Mouse (Mus musculus): ENCODE measurements at regions not wholly inside any gene's neighbourhood (a gene's known extent, or its start where the extent isn't known, plus 50 kb on each side); places are given as distances from the start of the nearest gene placed in this dataset.

DNA sequence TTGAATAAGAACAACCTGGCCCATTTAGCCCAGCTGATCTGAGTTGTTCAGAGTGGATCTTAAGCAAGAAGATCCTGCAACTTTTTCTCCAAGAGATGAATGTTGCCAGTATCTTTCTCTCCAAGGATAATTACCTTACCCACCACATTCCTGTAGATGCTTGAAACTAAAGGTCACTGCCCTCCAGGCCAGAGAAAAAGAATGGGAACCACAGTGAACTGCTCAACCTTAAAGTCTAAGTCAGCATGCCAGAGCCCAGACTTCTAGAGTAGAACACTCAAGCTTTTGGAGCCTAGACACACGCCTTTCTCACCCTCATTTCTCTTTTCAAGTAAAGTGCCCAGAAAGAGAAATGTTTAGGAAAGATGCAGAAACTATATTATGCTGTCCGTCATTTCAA, 166.5 kb upstream of the Tsc22d2 start:
- H3K9ac ChIP-seq (ENCODE audit: control insufficient read depth, low read depth, low read length, poor library complexity, severe bottlenecking) = no peak overlapping the region
- H3K79me2 ChIP-seq (ENCODE audit: control insufficient read depth, insufficient read depth, low read length, poor library complexity) = no peaks in the 10 kb centered on the region
- no peak for TF ChIP-seq RCOR1 (IDR thresholded peaks at IDR 0.05; ENCODE audit: low read depth, low read length)
- no peak for TF ChIP-seq TAL1 (IDR thresholded peaks at IDR 0.05; ENCODE audit: low read length)
- TF ChIP-seq NELFE (IDR thresholded peaks at IDR 0.05; ENCODE audit: low read depth, low read length) = no peak
- no peak for TF ChIP-seq E2F4 (IDR thresholded peaks at IDR 0.05; ENCODE audit: borderline replicate concordance, low read depth, low read length)
- no peak for TF ChIP-seq ELF1 (IDR thresholded peaks at IDR 0.05; ENCODE audit: low read depth, low read length)
- TF ChIP-seq SMC3 (IDR thresholded peaks at IDR 0.05; ENCODE audit: low read depth, low read length) = no peak
- no peak for TF ChIP-seq USF1 (IDR thresholded peaks at IDR 0.05; ENCODE audit: low read depth, low read length)
- TF ChIP-seq GABPA (IDR thresholded peaks at IDR 0.05; ENCODE audit: low read depth, low read length) = no peak
- TF ChIP-seq JUND (IDR thresholded peaks at IDR 0.05; ENCODE audit: low read depth, low read length) = no peak
- TF ChIP-seq KAT2A (conservative IDR thresholded peaks at IDR 0.05; ENCODE audit: low read depth, low read length) = no peak
- TF ChIP-seq POLR2AphosphoS5 (IDR thresholded peaks at IDR 0.05; ENCODE audit: borderline replicate concordance, low read depth, low read length) = no peak
- TF ChIP-seq CHD2 (IDR thresholded peaks at IDR 0.05; ENCODE audit: low read length) = no peak
- no peak for TF ChIP-seq POLR2AphosphoS2 (IDR thresholded peaks at IDR 0.05; ENCODE audit: low read length)
- TF ChIP-seq BHLHE40 (IDR thresholded peaks at IDR 0.05; ENCODE audit: borderline replicate concordance, low read depth, low read length) = no peak
- TF ChIP-seq MXI1 (IDR thresholded peaks at IDR 0.05; ENCODE audit: low read depth, low read length) = no peak
- H3K27ac ChIP-seq (ENCODE audit: control insufficient read depth, low read depth, low read length) = no peak overlapping the region
- H3K36me3 ChIP-seq (ENCODE audit: control insufficient read depth in 1 of 2, insufficient read depth in 2 of 2, low read length in 2 of 2) = no peaks in the 10 kb centered on the region
- H3K4me3 ChIP-seq (ENCODE audit: control insufficient read depth in 1 of 2, insufficient read depth in 1 of 2, low read depth in 2 of 2, low read length in 2 of 2) = no peak overlapping the region
- no peaks in the 10 kb centered on the region for H3K9me3 ChIP-seq (replicated peaks; ENCODE audit: insufficient read depth, low read length)
- H3K27me3 ChIP-seq (ENCODE audit: control insufficient read depth in 1 of 2, insufficient read depth in 2 of 2, low read length in 2 of 2) = no peaks in the 10 kb centered on the region; a peak in 1 of 4 replicates
- H3K4me1 ChIP-seq (ENCODE audit: control insufficient read depth in 1 of 2, insufficient read depth in 2 of 2, low read length in 2 of 2) = no peaks in the 10 kb centered on the region
- DNase-seq (ENCODE audit: low read depth, low spot score) = no peak

DNA sequence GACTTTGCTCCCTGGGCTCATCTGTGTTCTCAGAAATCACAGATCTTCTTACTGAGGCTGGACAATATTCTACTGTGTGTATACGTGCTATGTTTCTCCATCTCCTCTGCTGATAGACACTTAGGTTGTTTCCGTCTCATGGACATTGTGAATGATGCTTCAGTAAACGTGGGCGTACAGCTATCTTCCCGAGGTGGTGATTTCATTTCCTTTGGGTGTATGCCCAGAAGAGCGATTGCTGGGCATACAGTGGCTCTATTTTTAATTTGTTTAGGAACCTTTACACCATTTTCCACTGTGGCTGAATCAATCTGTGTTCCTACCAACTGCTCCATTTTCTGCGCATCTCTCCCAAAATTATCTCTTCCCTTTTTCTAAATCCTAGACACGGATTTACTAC, 160.6 kb upstream of the Tsc22d2 start:
- no peak overlapping the region for H3K9ac ChIP-seq (ENCODE audit: control insufficient read depth, low read depth, low read length, poor library complexity, severe bottlenecking)
- H3K9me3 ChIP-seq (replicated peaks; ENCODE audit: insufficient read depth, low read length) = no peaks in the 10 kb centered on the region
- no peak overlapping the region for H3K4me3 ChIP-seq (ENCODE audit: control insufficient read depth in 1 of 2, insufficient read depth in 1 of 2, low read depth in 2 of 2, low read length in 2 of 2)
- H3K27me3 ChIP-seq (ENCODE audit: control insufficient read depth in 1 of 2, insufficient read depth in 2 of 2, low read length in 2 of 2) = no peaks in the 10 kb centered on the region; a peak in 2 of 4 replicates
- no peaks in the 10 kb centered on the region for H3K4me1 ChIP-seq (ENCODE audit: control insufficient read depth in 1 of 2, insufficient read depth in 2 of 2, low read length in 2 of 2)
- no peaks in the 10 kb centered on the region for H3K36me3 ChIP-seq (ENCODE audit: control insufficient read depth in 1 of 2, insufficient read depth in 2 of 2, low read length in 2 of 2)
- no peak overlapping the region for H3K27ac ChIP-seq (ENCODE audit: control insufficient read depth, low read depth, low read length)
- H3K79me2 ChIP-seq (ENCODE audit: control insufficient read depth, insufficient read depth, low read length, poor library complexity) = no peaks in the 10 kb centered on the region
- TF ChIP-seq TBP (IDR thresholded peaks at IDR 0.05; ENCODE audit: low read depth, low read length) (no peak), UBTF (IDR thresholded peaks at IDR 0.05; ENCODE audit: borderline replicate concordance, insufficient read depth, low read depth, low read length) (no peak), CHD2 (IDR thresholded peaks at IDR 0.05; ENCODE audit: low read length) (no peak), TAL1 (IDR thresholded peaks at IDR 0.05; ENCODE audit: low read length) (no peak), EP300 (IDR thresholded peaks at IDR 0.05; ENCODE audit: low read depth in 1 of 2, low read length in 2 of 2) (no peak), TCF12 (IDR thresholded peaks at IDR 0.05; ENCODE audit: low read depth, low read length) (no peak)
- no peak for DNase-seq (ENCODE audit: low read depth, low spot score)

Measured in MEL (cell line).